Mouse (Mus musculus): Measurements from ENCODE around the gene Rsf1. TPM values are rescaled to one million over a fixed set of nuclear protein-coding genes. Genes with fewer than 3 reads are reported as not detected.

Rsf1 gene
- total and polyA plus RNA-seq, 3 experiments = 1.5 to 15.7 (median 14.6) TPM

DNA sequence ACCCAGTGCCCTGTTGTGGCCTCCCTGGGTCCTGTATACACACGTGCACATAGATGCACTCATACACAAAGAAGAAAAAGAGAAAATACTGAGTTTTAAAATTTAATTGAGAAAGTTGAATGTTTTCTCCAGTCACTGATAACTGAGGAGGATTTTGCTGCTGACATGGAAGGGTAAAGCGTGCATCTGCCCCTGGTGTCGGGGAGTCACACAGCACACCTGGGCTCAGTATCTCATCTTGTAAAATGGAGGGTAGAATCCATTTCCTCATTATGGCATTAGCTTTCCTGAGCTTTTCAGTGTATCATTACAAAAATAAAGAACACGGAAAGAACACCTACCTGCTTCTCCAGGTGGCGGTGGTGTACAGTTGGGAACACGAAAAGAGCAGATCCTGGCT lies 145.7 kb downstream of the Rsf1 start:
- Histone ChIP-seq H3K4me1 (ENCODE audit: control insufficient read depth, insufficient read depth, low read length) (no peaks in the 10 kb centered on the region), H3K36me3 (ENCODE audit: control insufficient read depth, insufficient read depth, low read length) (no peaks in the 10 kb centered on the region), H3K9ac (ENCODE audit: low read depth, low read length) (no peak overlapping the region), H3K27me3 (ENCODE audit: control insufficient read depth, insufficient read depth, low read length) (no peaks in the 10 kb centered on the region), H3K79me2 (replicated peaks; ENCODE audit: control insufficient read depth, insufficient read depth, low read length) (no peaks in the 10 kb centered on the region), H3K4me3 (no peak overlapping the region), H3K27ac (no peak overlapping the region)
- TF ChIP-seq EP300 (IDR thresholded peaks at IDR 0.05; ENCODE audit: insufficient read depth, low read depth, low read length) (no peak), POLR2A (IDR thresholded peaks at IDR 0.05; ENCODE audit: insufficient read depth, low read depth, low read length) (no peak), CTCF (IDR thresholded peaks at IDR 0.05) (no peak)
- 98% methylated on average over 6 of the region's 6 CpGs for WGBS
- no peak for DNase-seq
- intact Hi-C loops (cut with DNase I) = no loop called here

DNA sequence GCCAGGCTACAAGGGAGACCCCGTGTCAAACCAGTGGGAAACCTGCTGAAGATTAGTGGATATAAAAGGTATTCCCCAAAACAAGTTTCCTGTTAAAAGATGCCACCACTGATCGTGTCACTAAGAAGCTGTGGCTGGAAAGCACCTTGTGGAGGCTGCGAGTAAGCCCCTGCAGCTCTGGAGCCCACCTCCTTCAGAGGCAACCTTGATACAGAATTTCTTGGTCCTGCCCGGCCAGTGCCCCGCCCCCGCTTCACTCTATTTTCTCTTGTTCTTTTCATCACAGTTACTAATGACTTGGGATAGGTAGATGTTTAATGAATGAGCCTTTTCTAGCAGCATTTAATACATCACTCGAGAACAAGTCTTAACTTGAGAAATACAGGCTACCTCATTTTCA lies 146.4 kb downstream of the Rsf1 start:
- TF ChIP-seq POLR2A (IDR thresholded peaks at IDR 0.05; ENCODE audit: insufficient read depth, low read depth, low read length) (no peak), CTCF (IDR thresholded peaks at IDR 0.05) (no peak), EP300 (IDR thresholded peaks at IDR 0.05; ENCODE audit: insufficient read depth, low read depth, low read length) (no peak)
- Histone ChIP-seq H3K27me3 (ENCODE audit: control insufficient read depth, insufficient read depth, low read length) (no peaks in the 10 kb centered on the region), H3K79me2 (replicated peaks; ENCODE audit: control insufficient read depth, insufficient read depth, low read length) (no peaks in the 10 kb centered on the region), H3K4me1 (ENCODE audit: control insufficient read depth, insufficient read depth, low read length) (no peaks in the 10 kb centered on the region), H3K36me3 (ENCODE audit: control insufficient read depth, insufficient read depth, low read length) (no peaks in the 10 kb centered on the region), H3K27ac (no peak overlapping the region), H3K4me3 (no peak overlapping the region), H3K9ac (ENCODE audit: low read depth, low read length) (no peak overlapping the region)
- intact Hi-C loops (cut with DNase I) = no loop called here
- WGBS = 92% methylated on average over 7 of the region's 7 CpGs
- no peak for DNase-seq

DNA sequence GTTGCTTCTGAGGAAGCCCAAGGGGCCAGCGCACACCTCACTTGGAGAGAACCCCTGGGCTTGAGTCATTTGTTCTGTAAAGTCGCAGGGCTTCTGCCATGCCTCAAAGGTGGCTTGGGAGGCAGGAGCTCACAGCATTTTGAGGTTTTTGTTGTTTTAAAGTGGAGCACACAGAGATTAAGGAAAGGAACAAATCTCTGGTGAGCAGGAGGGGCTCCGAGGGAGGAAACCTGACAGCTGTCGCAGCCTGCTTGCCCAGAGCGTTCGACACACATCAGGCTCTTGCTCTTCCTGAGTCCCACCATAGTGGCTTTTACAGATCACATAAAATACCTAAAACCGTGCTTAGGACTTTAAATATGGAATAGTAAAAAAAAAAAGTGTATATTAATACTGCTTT lies 147.1 kb downstream of the Rsf1 start:
- intact Hi-C loops (cut with DNase I) = no loop called here

DNA sequence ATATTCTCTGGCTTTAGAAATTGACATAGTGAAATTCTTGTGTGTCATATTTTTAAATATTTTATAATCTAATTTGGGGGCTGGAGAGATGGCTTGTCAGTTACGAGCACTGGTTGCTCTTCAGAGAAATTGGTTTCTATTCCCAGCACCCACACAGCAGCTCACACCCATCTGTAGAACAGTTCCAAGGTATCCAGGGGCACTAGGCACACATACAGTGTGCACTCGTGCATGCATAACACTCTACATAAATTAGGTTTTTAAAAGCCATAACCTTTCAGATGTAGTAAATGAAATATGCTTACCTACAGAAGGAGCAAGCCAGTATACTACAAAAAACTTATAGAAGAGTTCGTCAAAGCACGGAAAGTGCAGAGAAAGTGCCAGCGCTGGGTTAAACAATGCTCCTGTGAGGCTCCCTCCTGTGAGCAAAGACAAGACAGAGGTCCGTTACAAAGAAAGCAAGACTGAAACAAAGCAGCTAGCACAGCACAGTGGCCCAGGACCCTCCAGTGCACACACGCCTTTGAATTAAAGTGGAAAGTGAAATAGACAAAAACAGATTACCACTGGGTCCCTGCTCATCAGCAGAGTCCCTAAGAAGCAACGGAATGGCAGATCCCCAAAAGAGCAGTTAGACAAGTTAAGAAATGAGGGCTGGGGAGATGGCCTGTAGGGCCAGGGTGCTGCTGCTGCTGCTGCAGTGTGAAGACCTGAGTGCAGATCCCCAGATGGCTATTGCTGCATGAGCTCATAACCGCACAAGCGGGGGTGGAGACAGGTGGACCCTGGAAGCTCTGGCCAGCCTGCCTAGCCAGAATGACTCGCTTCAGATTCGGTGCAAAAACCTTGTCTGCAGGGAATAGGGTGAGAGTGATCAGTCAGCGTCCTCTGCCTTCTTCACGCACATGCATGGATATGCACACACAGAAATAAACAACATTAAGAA lies 149.3 kb downstream of the Rsf1 start:
- Histone ChIP-seq H3K79me2 (replicated peaks; ENCODE audit: control insufficient read depth, insufficient read depth, low read length) (no peaks in the 10 kb centered on the region), H3K4me1 (ENCODE audit: control insufficient read depth, insufficient read depth, low read length) (no peaks in the 10 kb centered on the region), H3K27me3 (ENCODE audit: control insufficient read depth, insufficient read depth, low read length) (no peaks in the 10 kb centered on the region), H3K27ac (no peak overlapping the region), H3K4me3 (no peak overlapping the region), H3K9ac (ENCODE audit: low read depth, low read length) (no peak overlapping the region), H3K36me3 (ENCODE audit: control insufficient read depth, insufficient read depth, low read length) (no peaks in the 10 kb centered on the region)
- 82% methylated on average over 14 of the region's 14 CpGs for WGBS
- no peak for DNase-seq
- no peak for TF ChIP-seq CTCF (IDR thresholded peaks at IDR 0.05)
- no peak for TF ChIP-seq POLR2A (IDR thresholded peaks at IDR 0.05; ENCODE audit: insufficient read depth, low read depth, low read length)
- TF ChIP-seq EP300 (IDR thresholded peaks at IDR 0.05; ENCODE audit: insufficient read depth, low read depth, low read length) = no peak
- intact Hi-C loops (cut with DNase I) = no loop called here

More for the DNA sequence above, 147.1 kb downstream of the Rsf1 start:
- TF ChIP-seq EP300 (IDR thresholded peaks at IDR 0.05; ENCODE audit: insufficient read depth, low read depth, low read length) (no peak), CTCF (IDR thresholded peaks at IDR 0.05) (no peak)
- DNase-seq = no peak
- WGBS = 61% methylated on average over 7 of the region's 7 CpGs
- Histone ChIP-seq H3K4me1 (ENCODE audit: control insufficient read depth, insufficient read depth, low read length) (no peaks in the 10 kb centered on the region), H3K79me2 (replicated peaks; ENCODE audit: control insufficient read depth, insufficient read depth, low read length) (no peaks in the 10 kb centered on the region), H3K9ac (ENCODE audit: low read depth, low read length) (no peak overlapping the region), H3K27ac (no peak overlapping the region), H3K27me3 (ENCODE audit: control insufficient read depth, insufficient read depth, low read length) (no peaks in the 10 kb centered on the region), H3K4me3 (no peak overlapping the region), H3K36me3 (ENCODE audit: control insufficient read depth, insufficient read depth, low read length) (no peaks in the 10 kb centered on the region)

DNA sequence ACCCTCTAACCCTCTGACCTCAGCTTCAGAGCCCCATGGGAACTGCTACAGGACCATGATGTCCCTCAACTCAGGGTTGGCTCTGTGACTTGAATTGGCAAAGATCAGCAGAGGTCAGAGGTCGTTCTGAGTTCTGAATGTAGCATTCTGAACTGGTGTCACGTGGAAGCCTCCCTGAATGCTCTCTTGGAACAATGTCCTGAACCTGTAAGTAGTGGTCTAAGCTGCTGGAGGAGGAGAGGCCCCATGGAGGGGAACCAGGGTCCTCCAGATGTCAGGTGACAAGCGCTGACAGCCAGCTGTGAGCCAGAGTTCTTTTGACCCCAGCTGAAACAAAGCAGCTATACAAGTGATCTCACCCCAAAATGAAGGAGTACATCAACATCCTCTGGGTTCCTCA lies 150.7 kb downstream of the Rsf1 start:
- DNase-seq = no peak
- no peaks in the 10 kb centered on the region for H3K27me3 ChIP-seq (ENCODE audit: control insufficient read depth, insufficient read depth, low read length)
- intact Hi-C loops (cut with DNase I) = no loop called here
- H3K9ac ChIP-seq (ENCODE audit: low read depth, low read length) = no peak overlapping the region
- H3K4me1 ChIP-seq (ENCODE audit: control insufficient read depth, insufficient read depth, low read length) = no peaks in the 10 kb centered on the region
- no peaks in the 10 kb centered on the region for H3K36me3 ChIP-seq (ENCODE audit: control insufficient read depth, insufficient read depth, low read length)
- 76% methylated on average over 3 of the region's 3 CpGs for WGBS
- H3K79me2 ChIP-seq (replicated peaks; ENCODE audit: control insufficient read depth, insufficient read depth, low read length) = no peaks in the 10 kb centered on the region
- H3K4me3 ChIP-seq = no peak overlapping the region
- no peak overlapping the region for H3K27ac ChIP-seq
- TF ChIP-seq POLR2A (IDR thresholded peaks at IDR 0.05; ENCODE audit: insufficient read depth, low read depth, low read length) (no peak), CTCF (IDR thresholded peaks at IDR 0.05) (no peak), EP300 (IDR thresholded peaks at IDR 0.05; ENCODE audit: insufficient read depth, low read depth, low read length) (no peak)

DNA sequence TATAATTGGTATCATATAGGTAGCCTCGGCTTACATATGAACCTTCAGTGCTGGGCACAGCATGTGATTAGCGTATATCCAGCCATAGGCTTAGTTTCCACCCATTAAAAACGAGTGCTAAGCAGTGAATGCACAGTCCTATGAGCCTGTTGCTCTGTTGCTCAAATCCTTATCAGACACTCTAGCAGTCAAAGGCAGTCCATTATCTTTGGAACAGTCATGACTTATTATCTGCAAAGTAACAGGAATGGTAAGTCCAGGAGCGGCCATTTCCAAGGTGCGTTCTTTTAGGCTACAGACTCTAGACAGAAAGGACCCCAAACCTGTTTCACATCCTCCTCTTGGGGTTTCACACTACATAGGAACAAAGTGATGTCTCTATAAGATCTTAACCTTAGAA lies 153.9 kb downstream of the Rsf1 start:
- H3K4me1 ChIP-seq (ENCODE audit: control insufficient read depth, insufficient read depth, low read length) = peaks cover 3% of the 10 kb centered on the region; the same call in 1 of the 2 replicates
- DNase-seq = no peak
- intact Hi-C loops (cut with DNase I) = no loop called here
- no peak overlapping the region for H3K9ac ChIP-seq (ENCODE audit: low read depth, low read length)
- TF ChIP-seq CTCF (IDR thresholded peaks at IDR 0.05) = no peak
- TF ChIP-seq EP300 (IDR thresholded peaks at IDR 0.05; ENCODE audit: insufficient read depth, low read depth, low read length) = no peak
- TF ChIP-seq POLR2A (IDR thresholded peaks at IDR 0.05; ENCODE audit: insufficient read depth, low read depth, low read length) = no peak
- no peaks in the 10 kb centered on the region for H3K27me3 ChIP-seq (ENCODE audit: control insufficient read depth, insufficient read depth, low read length)
- no peaks in the 10 kb centered on the region for H3K36me3 ChIP-seq (ENCODE audit: control insufficient read depth, insufficient read depth, low read length)
- H3K4me3 ChIP-seq = no peak overlapping the region
- no peaks in the 10 kb centered on the region for H3K79me2 ChIP-seq (replicated peaks; ENCODE audit: control insufficient read depth, insufficient read depth, low read length)
- 74% methylated on average over 5 of the region's 5 CpGs for WGBS
- H3K27ac ChIP-seq = no peak overlapping the region

All from heart, adult 2 months (tissue).